Mouse (Mus musculus): ENCODE data around the gene Gm45140. TPM values are rescaled to one million over a fixed set of nuclear protein-coding genes. Genes with fewer than 3 reads are reported as not detected.

The Gm45140 gene
- polyA plus RNA-seq, 1 experiment from 2014 or later = 2.1 TPM

DNA sequence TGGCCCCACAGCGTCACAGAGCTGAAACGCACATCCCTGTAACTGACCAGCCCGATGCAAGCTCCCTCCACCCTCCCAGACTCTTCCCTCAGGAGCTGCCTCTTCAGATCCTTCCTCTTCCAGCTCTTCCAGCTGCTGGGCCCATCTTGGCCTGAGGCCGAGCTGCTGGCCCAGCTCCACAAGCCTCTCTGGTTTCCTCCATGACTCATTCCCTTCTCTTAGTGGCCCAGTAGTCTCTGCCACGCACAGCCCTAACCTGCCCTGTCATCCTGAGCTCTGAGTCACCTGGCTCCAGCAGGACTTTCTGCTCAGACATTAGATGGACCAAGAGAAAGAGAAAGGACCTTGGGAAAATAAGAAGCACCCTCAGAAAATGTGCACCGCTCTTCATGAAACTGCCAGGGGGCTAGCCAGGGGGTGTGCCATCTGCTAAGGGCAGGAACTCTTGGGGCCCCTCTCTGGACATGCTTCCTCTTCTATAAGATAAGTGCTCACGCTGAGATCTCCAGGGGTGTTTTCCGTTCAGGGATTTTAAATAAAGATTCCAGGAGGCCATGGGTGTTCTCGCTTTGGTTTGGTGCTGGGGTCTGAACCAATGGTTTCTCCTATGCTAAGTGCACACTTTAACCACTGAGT is 33.4 kb upstream of the Gm45140 start:
- H3K27ac ChIP-seq (replicated peaks) = peak overlapping the region; percentile 48
- WGBS = 55% methylated on average over 9 of the region's 9 CpGs
- no peak overlapping the region for H3K4me3 ChIP-seq
- peak overlapping the region; percentile 37; the same call in 1 of the 2 replicates for H3K4me2 ChIP-seq
- H3K4me1 ChIP-seq = peaks cover 12% of the 10 kb centered on the region
- no peaks in the 10 kb centered on the region for H3K27me3 ChIP-seq (replicated peaks)
- H3K9ac ChIP-seq = no peak overlapping the region
- ATAC-seq (ENCODE audit: extremely low read depth, insufficient number of reproducible peaks, low FRiP score, low TSS enrichment) = peak; percentile 75; the same call in 1 of the 2 replicates
- no peaks in the 10 kb centered on the region for H3K9me3 ChIP-seq
- no peaks in the 10 kb centered on the region for H3K36me3 ChIP-seq

DNA sequence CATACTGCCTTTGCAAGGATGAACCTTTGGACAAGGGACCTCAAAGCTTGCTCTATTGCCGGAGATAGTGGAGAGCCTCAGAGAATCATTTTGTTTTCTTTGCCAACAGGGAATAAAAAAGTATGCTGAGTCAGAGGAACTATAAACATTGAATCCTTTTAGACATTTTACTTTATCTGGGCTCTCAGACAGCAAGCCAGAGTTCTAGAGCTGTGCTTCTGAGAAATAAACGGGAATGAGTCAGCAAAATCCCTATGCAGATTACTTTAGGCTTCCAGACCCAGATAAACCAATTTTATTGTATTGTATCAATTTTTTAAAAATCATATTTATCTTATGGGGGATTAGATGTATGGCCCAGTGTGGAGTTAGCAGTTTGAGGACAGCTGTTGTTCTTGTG is 31.7 kb upstream of the Gm45140 start:
- Histone ChIP-seq H3K27ac (replicated peaks) (no peak overlapping the region), H3K9me3 (no peaks in the 10 kb centered on the region), H3K4me3 (no peak overlapping the region), H3K27me3 (replicated peaks) (no peaks in the 10 kb centered on the region), H3K4me1 (peaks cover 12% of the 10 kb centered on the region), H3K4me2 (no peak overlapping the region), H3K36me3 (no peaks in the 10 kb centered on the region), H3K9ac (no peak overlapping the region)
- WGBS = 43% methylated on average over 2 of the region's 2 CpGs
- ATAC-seq (ENCODE audit: extremely low read depth, insufficient number of reproducible peaks, low FRiP score, low TSS enrichment) = no peak

- 80% methylated on average over 6 of the region's 6 CpGs for WGBS
- peaks cover 12% of the 10 kb centered on the region for H3K4me1 ChIP-seq
These were observed 30.6 kb upstream of the Gm45140 start for GRCm38 (mm10) chr6:87866211-87866610.

GRCm38 (mm10) chr6:87857071-87857470 is 21.5 kb upstream of the Gm45140 start:
- H3K4me2 ChIP-seq = no peak overlapping the region
- no peaks in the 10 kb centered on the region for H3K9me3 ChIP-seq
- no peak overlapping the region for H3K4me3 ChIP-seq
- no peak overlapping the region for H3K9ac ChIP-seq
- no peaks in the 10 kb centered on the region for H3K36me3 ChIP-seq
- H3K4me1 ChIP-seq = no peaks in the 10 kb centered on the region
- ATAC-seq (ENCODE audit: extremely low read depth, insufficient number of reproducible peaks, low FRiP score, low TSS enrichment) = no peak
- WGBS = 25% methylated on average over 1 of the region's 1 CpGs
- H3K27ac ChIP-seq (replicated peaks) = no peak overlapping the region
- H3K27me3 ChIP-seq (replicated peaks) = no peaks in the 10 kb centered on the region

More at GRCm38 (mm10) chr6:87866211-87866610, 30.6 kb upstream of the Gm45140 start:
- no peak overlapping the region for H3K4me3 ChIP-seq
- no peaks in the 10 kb centered on the region for H3K9me3 ChIP-seq
- H3K9ac ChIP-seq = no peak overlapping the region
- ATAC-seq (ENCODE audit: extremely low read depth, insufficient number of reproducible peaks, low FRiP score, low TSS enrichment) = no peak
- H3K36me3 ChIP-seq = no peaks in the 10 kb centered on the region
- H3K27ac ChIP-seq (replicated peaks) = no peak overlapping the region
- no peaks in the 10 kb centered on the region for H3K27me3 ChIP-seq (replicated peaks)
- no peak overlapping the region for H3K4me2 ChIP-seq

DNA sequence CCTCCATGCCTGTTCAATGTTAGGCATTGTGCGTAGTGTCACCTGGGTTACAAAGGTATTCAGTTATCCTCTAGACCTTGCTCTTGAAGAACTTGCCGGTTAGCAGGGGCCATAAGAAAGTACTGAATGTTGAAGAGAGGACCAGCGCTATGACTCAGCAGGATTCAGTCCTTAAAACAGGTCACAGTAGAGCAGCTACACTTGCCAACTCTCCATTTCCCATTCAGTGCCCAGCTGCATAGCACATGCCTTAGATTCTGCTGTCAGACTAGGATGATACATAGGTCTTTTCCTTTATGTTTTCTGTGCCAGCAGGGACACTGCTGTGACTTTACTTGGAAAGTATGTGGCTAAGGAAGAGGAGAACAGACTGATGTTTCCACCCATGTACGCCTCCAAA is 17.9 kb upstream of the Gm45140 start:
- Histone ChIP-seq H3K4me1 (peaks cover 15% of the 10 kb centered on the region), H3K27ac (replicated peaks) (no peak overlapping the region), H3K27me3 (replicated peaks) (no peaks in the 10 kb centered on the region), H3K4me3 (no peak overlapping the region), H3K9ac (no peak overlapping the region), H3K9me3 (no peaks in the 10 kb centered on the region), H3K36me3 (peaks cover 5% of the 10 kb centered on the region), H3K4me2 (no peak overlapping the region)
- WGBS = 76% methylated on average over 4 of the region's 4 CpGs
- ATAC-seq (ENCODE audit: extremely low read depth, insufficient number of reproducible peaks, low FRiP score, low TSS enrichment) = no peak

DNA sequence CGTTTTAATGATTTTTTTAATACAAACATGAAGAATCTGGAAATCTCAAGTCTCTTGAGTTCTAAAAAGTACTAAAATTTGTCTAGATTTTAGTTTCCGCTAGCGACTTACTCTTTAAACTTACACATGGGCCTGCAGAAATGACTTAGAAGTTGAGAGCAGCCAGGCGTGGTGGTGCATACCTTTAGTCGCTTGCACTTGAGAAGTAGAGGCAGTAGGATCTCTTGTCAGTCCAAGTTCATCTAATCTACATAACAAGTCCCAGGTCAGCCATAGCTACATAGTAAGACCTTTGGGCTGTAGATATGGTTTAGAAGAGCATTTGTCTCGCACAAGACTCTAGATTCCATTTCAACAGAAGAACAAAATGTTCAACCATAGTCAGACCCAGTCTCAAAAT is 16.3 kb upstream of the Gm45140 start:
- Histone ChIP-seq H3K4me3 (no peak overlapping the region), H3K4me2 (peak overlapping the region; percentile 78; the same call in 1 of the 2 replicates), H3K27me3 (replicated peaks) (no peaks in the 10 kb centered on the region), H3K36me3 (peaks cover 15% of the 10 kb centered on the region), H3K27ac (replicated peaks) (no peak overlapping the region), H3K9me3 (no peaks in the 10 kb centered on the region), H3K9ac (no peak overlapping the region), H3K4me1 (peaks cover 31% of the 10 kb centered on the region)
- no peak for ATAC-seq (ENCODE audit: extremely low read depth, insufficient number of reproducible peaks, low FRiP score, low TSS enrichment)
- 72% methylated on average over 6 of the region's 6 CpGs for WGBS

DNA sequence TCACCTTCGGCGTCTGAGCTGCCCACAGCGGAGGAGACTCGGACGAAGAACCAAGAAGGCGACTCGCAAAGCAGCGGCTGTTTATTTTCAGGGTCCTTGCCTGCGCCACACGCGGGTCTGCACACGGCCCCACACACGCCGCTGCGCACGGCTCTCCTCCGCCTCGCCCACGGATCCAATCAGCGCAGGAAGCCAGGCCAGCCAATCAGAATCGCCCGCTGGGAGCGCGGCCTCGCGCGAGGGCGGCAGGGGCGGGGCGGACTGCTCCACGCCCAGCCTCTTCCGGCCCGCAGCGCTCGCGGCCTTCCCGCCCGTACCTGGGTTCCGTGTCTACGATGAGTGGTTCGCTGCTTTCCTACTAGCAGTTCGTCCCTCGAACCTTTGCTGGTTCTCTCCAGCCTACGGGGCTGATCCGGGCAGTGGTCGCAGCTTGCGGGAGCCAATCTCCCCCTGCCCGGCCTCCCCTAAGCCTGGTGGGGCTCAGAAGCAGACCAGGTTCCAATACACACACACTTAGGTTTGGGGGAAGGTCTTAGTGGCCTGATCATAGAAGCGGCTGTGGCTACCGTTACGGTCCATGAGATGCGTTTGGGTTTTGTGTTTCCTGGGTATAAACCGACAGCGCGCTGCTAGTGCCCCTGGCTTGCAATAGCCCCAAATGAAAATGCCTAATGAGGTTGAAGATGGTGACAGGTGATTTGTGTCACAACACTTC is 15.5 kb upstream of the Gm45140 start, which contains the start of gene Cnbp:
Gene Cnbp (minus strand): TSS at position 207 of the 715 bp plus-strand sequence.
- peak within 1 kb of the TSS; percentile 90 for H3K4me3 ChIP-seq
- no peaks in the 10 kb centered on the region for H3K9me3 ChIP-seq
- peaks cover 34% of the 10 kb centered on the region for H3K4me1 ChIP-seq
- peak within 1 kb of the TSS; percentile 78 for H3K4me2 ChIP-seq
- no peaks in the 10 kb centered on the region for H3K27me3 ChIP-seq (replicated peaks)
- ATAC-seq (ENCODE audit: extremely low read depth, insufficient number of reproducible peaks, low FRiP score, low TSS enrichment) = peak; percentile 97
- H3K9ac ChIP-seq = peak within 1 kb of the TSS; percentile 99
- under 1% methylated on average over 53 of the region's 55 CpGs for WGBS
- peak within 1 kb of the TSS; percentile 93 for H3K27ac ChIP-seq (replicated peaks)
- peaks cover 15% of the 10 kb centered on the region for H3K36me3 ChIP-seq

- peaks cover 34% of the 10 kb centered on the region for H3K4me1 ChIP-seq
- ATAC-seq (ENCODE audit: extremely low read depth, insufficient number of reproducible peaks, low FRiP score, low TSS enrichment) = peak; percentile 72
- peak overlapping the region; percentile 93 for H3K27ac ChIP-seq (replicated peaks)
- peaks cover 22% of the 10 kb centered on the region for H3K36me3 ChIP-seq
- H3K27me3 ChIP-seq (replicated peaks) = no peaks in the 10 kb centered on the region
- peak overlapping the region; percentile 78 for H3K4me2 ChIP-seq
- H3K9me3 ChIP-seq = no peaks in the 10 kb centered on the region
- peak overlapping the region; percentile 99 for H3K9ac ChIP-seq
- under 1% methylated on average over 68 of the region's 73 CpGs for WGBS
- peak overlapping the region; percentile 90 for H3K4me3 ChIP-seq
These were observed 14.7 kb upstream of the Gm45140 start for GRCm38 (mm10) chr6:87850155-87850899.

GRCm38 (mm10) chr6:87849780-87850154 is 14.2 kb upstream of the Gm45140 start:
- peaks cover 28% of the 10 kb centered on the region for H3K36me3 ChIP-seq
- H3K4me1 ChIP-seq = peaks cover 34% of the 10 kb centered on the region
- under 1% methylated on average over 8 of the region's 8 CpGs for WGBS
- peak overlapping the region; percentile 90 for H3K4me3 ChIP-seq
- peak overlapping the region; percentile 93 for H3K27ac ChIP-seq (replicated peaks)
- H3K9me3 ChIP-seq = no peaks in the 10 kb centered on the region
- ATAC-seq (ENCODE audit: extremely low read depth, insufficient number of reproducible peaks, low FRiP score, low TSS enrichment) = no peak
- H3K4me2 ChIP-seq = peak overlapping the region; percentile 78
- H3K27me3 ChIP-seq (replicated peaks) = no peaks in the 10 kb centered on the region
- H3K9ac ChIP-seq = peak overlapping the region; percentile 99

- ATAC-seq (ENCODE audit: extremely low read depth, insufficient number of reproducible peaks, low FRiP score, low TSS enrichment) = no peak
- Histone ChIP-seq H3K4me3 (no peak overlapping the region), H3K9ac (no peak overlapping the region), H3K36me3 (peaks cover 57% of the 10 kb centered on the region), H3K27ac (replicated peaks) (no peak overlapping the region), H3K4me1 (peaks cover 33% of the 10 kb centered on the region), H3K27me3 (replicated peaks) (no peaks in the 10 kb centered on the region), H3K4me2 (peak overlapping the region; percentile 28; the same call in 1 of the 2 replicates), H3K9me3 (no peaks in the 10 kb centered on the region)
- WGBS = 72% methylated on average over 1 of the region's 1 CpGs
These were observed 11.2 kb upstream of the Gm45140 start for GRCm38 (mm10) chr6:87846813-87847212.

DNA sequence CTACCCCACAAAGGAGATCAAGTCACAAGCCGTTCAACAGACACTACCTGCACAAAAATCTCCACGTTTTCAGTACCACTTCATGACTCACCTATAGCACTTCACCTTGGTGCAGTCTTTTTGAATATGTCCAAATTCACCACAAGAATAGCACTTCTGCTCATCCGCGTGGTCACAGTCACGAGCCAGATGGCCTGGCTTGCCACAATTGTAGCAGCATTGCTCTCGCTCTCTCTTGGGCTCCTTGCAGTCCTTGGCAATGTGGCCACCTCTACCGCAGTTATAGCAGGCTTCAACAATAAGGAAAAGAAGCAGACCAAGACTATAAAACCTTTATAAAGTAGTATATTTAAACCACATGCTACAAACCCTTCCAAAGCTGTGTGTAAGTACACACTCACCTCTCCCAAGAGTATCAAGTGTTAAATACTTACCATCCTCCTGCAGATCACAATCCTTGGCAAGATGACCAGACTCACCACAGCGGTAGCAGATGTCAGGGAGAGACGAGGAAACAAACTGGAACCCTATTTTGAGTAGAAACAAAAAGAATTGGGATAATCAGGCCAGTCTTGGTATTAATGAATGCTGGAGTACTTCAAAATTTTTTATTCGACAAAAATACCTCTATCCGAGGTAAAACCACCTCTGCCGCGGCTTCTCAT is 9.6 kb upstream of the Gm45140 start:
- no peak for ATAC-seq (ENCODE audit: extremely low read depth, insufficient number of reproducible peaks, low FRiP score, low TSS enrichment)
- WGBS = 89% methylated on average over 13 of the region's 13 CpGs
- H3K4me2 ChIP-seq = no peak overlapping the region
- H3K4me1 ChIP-seq = peaks cover 27% of the 10 kb centered on the region
- no peaks in the 10 kb centered on the region for H3K27me3 ChIP-seq (replicated peaks)
- H3K36me3 ChIP-seq = peaks cover 67% of the 10 kb centered on the region
- no peak overlapping the region for H3K9ac ChIP-seq
- H3K9me3 ChIP-seq = no peaks in the 10 kb centered on the region
- no peak overlapping the region for H3K4me3 ChIP-seq
- no peak overlapping the region for H3K27ac ChIP-seq (replicated peaks)

Data from heart, embryonic 13.5 days (tissue).